Mouse (Mus musculus) CH12.LX (cell line): ENCODE data around the gene Fam193b. TPM values are rescaled to one million over a fixed set of nuclear protein-coding genes. Genes with fewer than 3 reads are reported as not detected.

Experiments
- DNase-seq: peaks from one replicate; pipeline ENCODE4 v3.0.0-alpha.2; 2013; ENCODE audit errors: extremely low read depth
- H3K27ac ChIP-seq: 2 replicates; pipeline ENCODE4 v1.5.1; 2012; ENCODE audit warnings: low read depth, mild to moderate bottlenecking, control low read depth, moderate library complexity; ENCODE audit not compliant: insufficient read depth
- H3K27me3 ChIP-seq: replicated peaks from 2 replicates; pipeline ENCODE3; 2012; ENCODE audit warnings: inconsistent platforms
- H3K36me3 ChIP-seq, 2 experiments: replicated peaks in 1 of 2; 2 replicates each; pipeline versions ENCODE3 to v1.6.1; 2012; ENCODE audit warnings: inconsistent platforms in 1 of 2, low read length in 1 of 2, mild to moderate bottlenecking in 1 of 2, mixed read lengths in 1 of 2, moderate library complexity in 1 of 2; ENCODE audit not compliant: control insufficient read depth in 1 of 2, insufficient read depth in 1 of 2
- H3K4me1 ChIP-seq, 2 experiments: 2 replicates each; pipeline ENCODE4 v1.6.1; 2012; ENCODE audit warnings: inconsistent platforms in 1 of 2, moderate library complexity in 1 of 2; ENCODE audit not compliant: insufficient read depth in 2 of 2, control insufficient read depth in 1 of 2
- H3K4me2 ChIP-seq: 2 replicates; pipeline ENCODE4 v1.6.1; 2012; ENCODE audit warnings: low read depth, mild to moderate bottlenecking, control low read depth; ENCODE audit not compliant: poor library complexity, insufficient read depth, severe bottlenecking
- H3K4me3 ChIP-seq, 3 experiments: fragments of 150-350 bp in 1 of 3; sonication (generic) in 1 of 3; replicated peaks in 1 of 3; 2 replicates each; pipeline versions ENCODE3 to v1.5.1; 2011 to 2012; ENCODE audit warnings: low read depth in 2 of 3, low read length in 2 of 3, mild to moderate bottlenecking in 2 of 3, moderate library complexity in 2 of 3, control low read depth in 1 of 3, improper control_type of control experiment in 1 of 3, inconsistent platforms in 1 of 3, mixed read lengths in 1 of 3; ENCODE audit not compliant: poor library complexity in 1 of 3
- H3K79me2 ChIP-seq: replicated peaks from 2 replicates; pipeline ENCODE4 v1.6.1; 2012; ENCODE audit warnings: mild to moderate bottlenecking, moderate library complexity; ENCODE audit not compliant: control insufficient read depth, poor library complexity, insufficient read depth, severe bottlenecking; ENCODE audit errors: extremely low read depth
- H3K9ac ChIP-seq: 2 replicates; pipeline ENCODE4 v1.6.1; 2012; ENCODE audit warnings: low read depth, mild to moderate bottlenecking, control low read depth, moderate library complexity; ENCODE audit not compliant: insufficient read depth
- H3K9me3 ChIP-seq: replicated peaks from 2 replicates; pipeline ENCODE3; 2012; ENCODE audit warnings: low read length, inconsistent platforms, mixed read lengths
- BHLHE40 ChIP-seq: IDR thresholded peaks from 2 replicates; pipeline ENCODE4 v1.6.1; 2011; ENCODE audit warnings: mild to moderate bottlenecking, low read depth, low read length, improper control_type of control experiment
- CHD1 ChIP-seq: IDR thresholded peaks from 2 replicates; pipeline ENCODE4 v1.6.1; 2012; ENCODE audit warnings: low read depth, low read length, improper control_type of control experiment, inconsistent platforms
- CTCF ChIP-seq, 2 experiments: IDR thresholded peaks in 1 of 2; conservative IDR thresholded peaks in 1 of 2; 2 replicates each; pipeline ENCODE4 v1.5.1; 2011 to 2012; ENCODE audit warnings: low read depth in 2 of 2, low read length in 2 of 2, improper control_type of control experiment in 1 of 2, inconsistent platforms in 1 of 2, mild to moderate bottlenecking in 1 of 2, moderate library complexity in 1 of 2
- E2F4 ChIP-seq: IDR thresholded peaks from 2 replicates; pipeline ENCODE4 v1.6.1; 2011; ENCODE audit warnings: low read depth, low read length, improper control_type of control experiment; ENCODE audit not compliant: insufficient replicate concordance
- ELF1 ChIP-seq: IDR thresholded peaks from 2 replicates; pipeline ENCODE4 v1.6.1; 2014; ENCODE audit warnings: low read depth, mild to moderate bottlenecking, inconsistent platforms, low read length, improper control_type of control experiment
- EP300 ChIP-seq: IDR thresholded peaks from 2 replicates; pipeline ENCODE4 v1.6.1; 2011; ENCODE audit warnings: low read length, improper control_type of control experiment
- ETS1 ChIP-seq: conservative IDR thresholded peaks from 2 replicates; pipeline ENCODE4 v1.6.1; 2012; ENCODE audit warnings: low read depth, mild to moderate bottlenecking, inconsistent platforms, low read length, improper control_type of control experiment, moderate library complexity
- GABPA ChIP-seq: IDR thresholded peaks from 2 replicates; pipeline ENCODE4 v1.6.1; 2012; ENCODE audit warnings: low read depth, low read length, improper control_type of control experiment, inconsistent platforms; ENCODE audit not compliant: insufficient replicate concordance
- HCFC1 ChIP-seq: IDR thresholded peaks from 2 replicates; pipeline ENCODE4 v1.6.1; 2012; ENCODE audit warnings: low read depth, mild to moderate bottlenecking, inconsistent platforms, low read length, improper control_type of control experiment
- JUND ChIP-seq: conservative IDR thresholded peaks from 2 replicates; pipeline ENCODE4 v1.6.1; 2011; ENCODE audit warnings: low read depth, low read length, improper control_type of control experiment
- MAX ChIP-seq: IDR thresholded peaks from 2 replicates; pipeline ENCODE4 v1.6.1; 2011; ENCODE audit warnings: low read length, improper control_type of control experiment
- MAZ ChIP-seq: IDR thresholded peaks from 2 replicates; pipeline ENCODE4 v1.6.1; 2012; ENCODE audit warnings: low read depth, mild to moderate bottlenecking, inconsistent platforms, low read length, improper control_type of control experiment, moderate library complexity
- MEF2A ChIP-seq: IDR thresholded peaks from 2 replicates; pipeline ENCODE4 v1.6.1; 2014; ENCODE audit warnings: low read depth, mild to moderate bottlenecking, inconsistent platforms, low read length, improper control_type of control experiment, borderline replicate concordance
- MXI1 ChIP-seq: IDR thresholded peaks from 2 replicates; pipeline ENCODE4 v1.6.1; 2011; ENCODE audit warnings: mild to moderate bottlenecking, low read depth, low read length, improper control_type of control experiment
- NELFE ChIP-seq: IDR thresholded peaks from 2 replicates; pipeline ENCODE4 v1.6.1; 2011; ENCODE audit warnings: low read depth, low read length, improper control_type of control experiment
- NRF1 ChIP-seq: IDR thresholded peaks from 2 replicates; pipeline ENCODE4 v1.6.1; 2014; ENCODE audit warnings: low read depth, mild to moderate bottlenecking, inconsistent platforms, low read length, improper control_type of control experiment, moderate library complexity
- POLR2AphosphoS2 ChIP-seq: IDR thresholded peaks from 2 replicates; pipeline ENCODE4 v1.6.1; 2011; ENCODE audit warnings: low read depth, low read length, improper control_type of control experiment
- RAD21 ChIP-seq: IDR thresholded peaks from 2 replicates; pipeline ENCODE4 v1.6.1; 2011; ENCODE audit warnings: low read depth, mild to moderate bottlenecking, low read length, improper control_type of control experiment, moderate library complexity
- SIN3A ChIP-seq: IDR thresholded peaks from 2 replicates; pipeline ENCODE4 v1.6.1; 2012; ENCODE audit warnings: low read length, improper control_type of control experiment, inconsistent platforms
- SMC3 ChIP-seq: IDR thresholded peaks from 2 replicates; pipeline ENCODE4 v1.6.1; 2011; ENCODE audit warnings: low read depth, low read length, improper control_type of control experiment
- TBP ChIP-seq: conservative IDR thresholded peaks from 2 replicates; pipeline ENCODE4 v1.6.1; 2011; ENCODE audit warnings: low read depth, low read length, improper control_type of control experiment
- UBTF ChIP-seq: IDR thresholded peaks from 2 replicates; pipeline ENCODE4 v1.6.1; 2012; ENCODE audit warnings: low read depth, mild to moderate bottlenecking, inconsistent platforms, low read length, improper control_type of control experiment, moderate library complexity
- USF1 ChIP-seq: IDR thresholded peaks from 2 replicates; pipeline ENCODE4 v1.6.1; 2014; ENCODE audit warnings: low read depth, mild to moderate bottlenecking, inconsistent platforms, low read length, improper control_type of control experiment
- ZKSCAN1 ChIP-seq: IDR thresholded peaks from 2 replicates; pipeline ENCODE4 v1.6.1; 2012; ENCODE audit warnings: low read depth, inconsistent platforms, low read length, improper control_type of control experiment, borderline replicate concordance
- ZMIZ1 ChIP-seq: IDR thresholded peaks from 2 replicates; pipeline ENCODE4 v1.6.1; 2012; ENCODE audit warnings: low read depth, mild to moderate bottlenecking, inconsistent platforms, low read length, improper control_type of control experiment
- ZNF384 ChIP-seq: IDR thresholded peaks from 2 replicates; pipeline ENCODE4 v1.6.1; 2012; ENCODE audit warnings: low read depth, low read length, improper control_type of control experiment, inconsistent platforms
- dilution Hi-C: fragments of 300-500 bp; cut with MboI; formaldehyde crosslinking; loops from 2 replicates; pipeline ENCODE4 v1.14.3; 2020; ENCODE audit warnings: low sequenced_read_pairs; ENCODE audit not compliant: extremely low pct_unique_long_range_greater_than_20kb, extremely low pct_ligation_motif_present
- in situ Hi-C: fragments of 300-500 bp; cut with MboI; formaldehyde crosslinking; loops from 3 replicates; pipeline ENCODE4 v1.14.3; 2019; ENCODE audit warnings: low sequenced_read_pairs, low pct_ligation_motif_present, low pct_unique_long_range_greater_than_20kb, mixed read lengths
- polyA plus RNA-seq: library from polyadenylated mRNA; unstranded; fragments of >175 nt; gene quantifications from 2 replicates; pipeline ENCODE4 v1.2.1, GENCODE M21; 2012; ENCODE audit warnings: low read depth; ENCODE audit not compliant: insufficient read length
- total RNA-seq, 2 experiments: library from RNA; depleted of rRNA; stranded (reverse); fragments of 300-350 nt in 1 of 2; fragments of >200 nt in 1 of 2; gene quantifications; 2 replicates each; pipeline ENCODE4 v1.2.3; 2012 to 2014

Fam193b gene
- total and polyA plus RNA-seq, 3 experiments = 9.2 to 22.4 (median 17.9) TPM

- Histone ChIP-seq H3K9me3 (peaks cover 2% of the 10 kb centered on the region), H3K27me3 (peaks cover 6% of the 10 kb centered on the region), H3K79me2 (peaks cover 22% of the 10 kb centered on the region), H3K4me3 (no peak overlapping the region)
- DNase-seq = no peak
- TF ChIP-seq ELF1 (no peak), MAX (no peak), USF1 (no peak), GABPA (no peak), NRF1 (no peak), MAZ (no peak), RAD21 (no peak), JUND (no peak), CHD1 (no peak), BHLHE40 (no peak), HCFC1 (no peak), ZNF384 (no peak), TBP (no peak)
- TF ChIP-seq, all 38 proteins: peak for 0
- Histone ChIP-seq H3K36me3 (peaks cover 32 to 42% of the 10 kb centered on the region in 2 experiments), H3K9ac (no peak overlapping the region), H3K4me2 (no peak overlapping the region), H3K27ac (no peak overlapping the region), H3K4me1 (peaks cover 7 to 28% of the 10 kb centered on the region in 2 experiments; a peak in 3 of 4 replicates)
- in situ Hi-C loops (no loop called here), dilution Hi-C loops (no loop called here)
Measured at GRCm38 (mm10) chr13:55595375-55595774, 24.5 kb upstream of the Fam193b start.

- peak overlapping the region; percentile 91 for H3K4me2 ChIP-seq
- peaks cover 8% of the 10 kb centered on the region for H3K27me3 ChIP-seq
- dilution Hi-C loops (no loop called here), in situ Hi-C loops (no loop called here)
- H3K4me1 ChIP-seq = peaks cover 7 to 22% of the 10 kb centered on the region in 2 experiments; a peak in 3 of 4 replicates
- peaks cover 32 to 36% of the 10 kb centered on the region in 2 experiments for H3K36me3 ChIP-seq
- peaks cover 22% of the 10 kb centered on the region for H3K79me2 ChIP-seq
- TF ChIP-seq BHLHE40 (no peak), NELFE (no peak), SMC3 (no peak), MEF2A (no peak), MAZ (no peak), ZMIZ1 (no peak), TBP (no peak), NRF1 (no peak), ETS1 (no peak), POLR2AphosphoS2 (no peak), HCFC1 (no peak), SIN3A (no peak), E2F4 (no peak), ZKSCAN1 (no peak), UBTF (no peak), MXI1 (no peak), EP300 (no peak), CTCF (conservative IDR thresholded peaks at IDR 0.05 in 1 of 2, IDR thresholded peaks at IDR 0.05 in 1 of 2; ENCODE audit: low read depth in 2 of 2, low read length in 2 of 2) (no peak)
- no peak overlapping the region for H3K27ac ChIP-seq
- no peak for DNase-seq
- H3K9ac ChIP-seq = peak overlapping the region; percentile 70
- peak overlapping the region; percentile 78 to 95 (median 81) for H3K4me3 ChIP-seq
- H3K9me3 ChIP-seq = peaks cover 2% of the 10 kb centered on the region
Measured at GRCm38 (mm10) chr13:55593254-55593747, 22.4 kb upstream of the Fam193b start.
